Comparison of ENCODE assay signal across 9 mouse cellular contexts in the genomic region with DNA sequence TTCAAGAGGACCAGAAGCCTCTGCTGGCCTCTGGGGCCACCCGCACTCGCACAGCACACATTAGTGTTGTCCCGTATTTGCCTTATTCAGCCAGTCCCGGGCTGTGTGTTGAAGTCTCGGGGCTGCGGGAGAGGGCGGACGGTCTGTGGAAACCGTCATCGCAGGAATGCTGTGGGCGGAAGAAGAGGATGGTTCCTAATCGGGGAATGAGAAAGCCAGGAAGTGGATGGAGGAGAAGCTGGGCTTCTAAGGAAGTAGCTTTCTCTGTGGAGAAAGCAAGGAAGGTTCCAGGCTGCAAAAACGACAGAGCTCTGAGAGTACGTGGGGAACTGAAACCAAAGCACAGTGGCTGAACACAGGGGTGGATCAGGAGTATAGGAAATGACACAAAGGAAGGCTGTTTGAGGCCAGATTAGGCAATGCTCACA. TPM values are rescaled to one million over a fixed set of nuclear protein-coding genes. Genes with fewer than 3 reads are reported as not detected.
DNase-seq lines count a peak whose midpoint lies in the region; ATAC-seq and TF ChIP-seq lines count a peak whose summit lies in the region.
"Had no signal": no experiment of that assay in that cellular context is flagged by ENCODE, and none has a peak within 500 bp of the region (broad histone marks: within the 10 kb centered on the region; RNA-seq: fewer than 3 reads in every experiment).

No protein-coding gene starts in this region.

- H3K9me3 ChIP-seq in midbrain, embryonic 10.5 days (replicated peaks) = no peaks in the 10 kb centered on the region
- H3K9me3 ChIP-seq in midbrain, embryonic 14.5 days (ENCODE audit: control insufficient read depth, low read length) = no peaks in the 10 kb centered on the region
- no peaks in the 10 kb centered on the region for H3K9me3 ChIP-seq in liver, embryonic 12.5 days (replicated peaks)
- H3K9me3 ChIP-seq in forebrain, embryonic 10.5 days = no peaks in the 10 kb centered on the region
- H3K9me3 ChIP-seq: midbrain, embryonic 12.5 days had no signal

- no peak for DNase-seq in midbrain, embryonic 10.5 days (ENCODE audit: low spot score)
- no peak for DNase-seq in midbrain, embryonic 14.5 days
- peak; percentile 43 to 48 for DNase-seq in heart, postnatal 14 days
- no peak for DNase-seq in forebrain, embryonic 10.5 days (ENCODE audit: extremely low spot score, low spot score)
- DNase-seq in embryo, embryonic 9.5 days (ENCODE audit: extremely low spot score) = no peak

- peak overlapping the region; percentile 64 for H3K27ac ChIP-seq in midbrain, embryonic 10.5 days (replicated peaks)
- no peak overlapping the region for H3K27ac ChIP-seq in midbrain, embryonic 14.5 days (replicated peaks; ENCODE audit: low read depth, low read length)
- peak overlapping the region; percentile 27; the same call in 1 of the 2 replicates for H3K27ac ChIP-seq in liver, embryonic 12.5 days
- H3K27ac ChIP-seq in olfactory bulb, adult 2 months (ENCODE audit: insufficient read depth, low read depth, low read length) = no peak overlapping the region
- no peak overlapping the region for H3K27ac ChIP-seq in forebrain, embryonic 10.5 days
- H3K27ac ChIP-seq: midbrain, embryonic 12.5 days had no signal

- no peak overlapping the region for H3K4me3 ChIP-seq in midbrain, embryonic 10.5 days
- no peak overlapping the region for H3K4me3 ChIP-seq in midbrain, embryonic 14.5 days (replicated peaks; ENCODE audit: low read depth, low read length)
- peak overlapping the region; percentile 25 for H3K4me3 ChIP-seq in liver, embryonic 12.5 days
- peak overlapping the region; percentile 36 for H3K4me3 ChIP-seq in olfactory bulb, adult 2 months (ENCODE audit: insufficient read depth, low read depth, low read length)
- no peak overlapping the region for H3K4me3 ChIP-seq in forebrain, embryonic 10.5 days
- H3K4me3 ChIP-seq: midbrain, embryonic 12.5 days had no signal

- no peak for TF ChIP-seq CTCF in olfactory bulb, adult 2 months (IDR thresholded peaks at IDR 0.05; ENCODE audit: insufficient read depth, low read depth, low read length)

- 72% methylated on average over 14 of the region's 14 CpGs for WGBS in midbrain, embryonic 10.5 days
- 71% methylated on average over 14 of the region's 14 CpGs for WGBS in midbrain, embryonic 14.5 days
- 27% methylated on average over 14 of the region's 14 CpGs for WGBS in liver, embryonic 12.5 days (ENCODE audit: insufficient replicate concordance)
- WGBS in olfactory bulb, adult 2 months = 21% methylated on average over 14 of the region's 14 CpGs
- WGBS in forebrain, embryonic 10.5 days = 74% methylated on average over 14 of the region's 14 CpGs

- no peak for TF ChIP-seq POLR2A in olfactory bulb, adult 2 months (IDR thresholded peaks at IDR 0.05; ENCODE audit: insufficient read depth, low read depth, low read length)

- H3K4me2 ChIP-seq in midbrain, embryonic 14.5 days (ENCODE audit: low read length) = no peak overlapping the region
- H3K4me2 ChIP-seq in liver, embryonic 12.5 days = peak overlapping the region; percentile 51
- H3K4me2 ChIP-seq: midbrain, embryonic 12.5 days had no signal

- no peaks in the 10 kb centered on the region for H3K36me3 ChIP-seq in midbrain, embryonic 10.5 days
- no peaks in the 10 kb centered on the region for H3K36me3 ChIP-seq in midbrain, embryonic 14.5 days (ENCODE audit: control insufficient read depth, insufficient read depth, low read length)
- H3K36me3 ChIP-seq in liver, embryonic 12.5 days = no peaks in the 10 kb centered on the region
- no peaks in the 10 kb centered on the region for H3K36me3 ChIP-seq in forebrain, embryonic 10.5 days (replicated peaks)
- H3K36me3 ChIP-seq: midbrain, embryonic 12.5 days had no signal

- ATAC-seq in midbrain, embryonic 14.5 days (ENCODE audit: low FRiP score, low TSS enrichment) = no peak
- peak; percentile 89 for ATAC-seq in common myeloid progenitor, adult 5-6 weeks (replicated peaks; ENCODE audit: low read depth, poor library complexity, severe bottlenecking)
- ATAC-seq in liver, embryonic 12.5 days = peak; percentile 40; the same call in 1 of the 2 replicates

- peaks cover 23% of the 10 kb centered on the region for H3K4me1 ChIP-seq in midbrain, embryonic 10.5 days
- H3K4me1 ChIP-seq in midbrain, embryonic 14.5 days (ENCODE audit: control insufficient read depth, insufficient read depth, low read length) = no peaks in the 10 kb centered on the region
- H3K4me1 ChIP-seq in liver, embryonic 12.5 days = peaks cover 8% of the 10 kb centered on the region
- H3K4me1 ChIP-seq in olfactory bulb, adult 2 months (ENCODE audit: control insufficient read depth, insufficient read depth, low read length) = peaks cover 7% of the 10 kb centered on the region
- H3K4me1 ChIP-seq in forebrain, embryonic 10.5 days = peaks cover 26% of the 10 kb centered on the region

- intact Hi-C loops in heart, postnatal 14 days (cut with DNase I) = no loop called here

- no peaks in the 10 kb centered on the region for H3K27me3 ChIP-seq in midbrain, embryonic 10.5 days (ENCODE audit: low read depth, poor library complexity, severe bottlenecking)
- H3K27me3 ChIP-seq in midbrain, embryonic 14.5 days (ENCODE audit: control insufficient read depth, insufficient read depth, low read length) = no peaks in the 10 kb centered on the region
- H3K27me3 ChIP-seq in liver, embryonic 12.5 days (replicated peaks) = no peaks in the 10 kb centered on the region
- no peaks in the 10 kb centered on the region for H3K27me3 ChIP-seq in forebrain, embryonic 10.5 days (ENCODE audit: poor library complexity, severe bottlenecking)
- H3K27me3 ChIP-seq: midbrain, embryonic 12.5 days had no signal

- H3K9ac ChIP-seq in midbrain, embryonic 14.5 days (replicated peaks; ENCODE audit: low read length) = no peak overlapping the region
- no peak overlapping the region for H3K9ac ChIP-seq in liver, embryonic 12.5 days
- H3K9ac ChIP-seq: midbrain, embryonic 12.5 days had no signal

RNA-seq across cellular contexts. Expression of a gene that starts 43.6 kb away (rescaled TPM):
- polyA plus RNA-seq in midbrain, embryonic 10.5 days (2016; fragmentation: Nextera tagmentation; extraction: Ambion mirVana) = 0.06 TPM in 1 of 2 replicates, not detected in the other
- polyA plus RNA-seq in midbrain, embryonic 14.5 days (2014; fragmentation: Nextera tagmentation; extraction: Ambion mirVana) = 0.12 and 0.13 TPM in 2 replicates
- total RNA-seq in common myeloid progenitor, adult 5-6 weeks (2017) = 2.5 and 3.1 TPM in 2 replicates
- 1 to 10 TPM in 1 of 2 experiments, under 1 TPM in 1; 0.05 to 1.0 TPM for total RNA-seq in heart, postnatal 14 days (2021)
- 0.05 TPM in 1 of 2 replicates, not detected in the other for polyA plus RNA-seq in liver, embryonic 12.5 days (2016; fragmentation: Nextera tagmentation; extraction: Ambion mirVana)
- polyA plus RNA-seq in olfactory bulb, adult 2 months (2012; ENCODE audit: insufficient read depth, insufficient read length, low replicate concordance, missing spikeins) = not detected in 2 replicates
- not detected in 2 replicates for polyA plus RNA-seq in forebrain, embryonic 10.5 days (2016; fragmentation: Nextera tagmentation; extraction: Ambion mirVana)

Comparison
In these comparisons a context has a peak if more than half of its experiments do, and no peak if none do; other contexts are left out.
1. H3K27ac ChIP-seq: peak in midbrain, embryonic 10.5 days (single experiment) and liver, embryonic 12.5 days (single experiment); none in midbrain, embryonic 14.5 days (single experiment), olfactory bulb, adult 2 months (single experiment) and forebrain, embryonic 10.5 days (single experiment).
2. DNase-seq: peak in heart, postnatal 14 days (2 of 2); none in midbrain, embryonic 10.5 days (single experiment), midbrain, embryonic 14.5 days (single experiment), forebrain, embryonic 10.5 days (single experiment) and embryo, embryonic 9.5 days (single experiment).
3. H3K4me3 ChIP-seq: peak in liver, embryonic 12.5 days (single experiment) and olfactory bulb, adult 2 months (single experiment); none in midbrain, embryonic 10.5 days (single experiment), midbrain, embryonic 14.5 days (single experiment) and forebrain, embryonic 10.5 days (single experiment).